Mouse (Mus musculus) embryonic facial prominence, embryonic 12.5 days (tissue): Measurements from ENCODE around the gene Perp. TPM values are rescaled to one million over a fixed set of nuclear protein-coding genes. Genes with fewer than 3 reads are reported as not detected.

ENCODE experiments used
- ATAC-seq: fragments of 200-750 bp; cut with Nextera tagmentation; 2 replicates; pipeline ENCODE4 v1.8.0; 2017; ENCODE audit not compliant: insufficient number of reproducible peaks, insufficient read depth, low FRiP score, low TSS enrichment
- H3K27ac ChIP-seq: fragments of 300-500 bp; sonication (generic); 2 replicates; pipeline ENCODE4 v1.5.1; 2016; ENCODE audit warnings: mild to moderate bottlenecking
- H3K27me3 ChIP-seq: fragments of 300-500 bp; sonication (generic); 2 replicates; pipeline ENCODE4 v1.6.1; 2016; ENCODE audit warnings: mild to moderate bottlenecking, moderate library complexity
- H3K36me3 ChIP-seq: fragments of 300-500 bp; sonication (generic); 2 replicates; pipeline ENCODE4 v1.6.1; 2016; ENCODE audit warnings: mild to moderate bottlenecking
- H3K4me1 ChIP-seq: fragments of 300-500 bp; sonication (generic); 2 replicates; pipeline ENCODE4 v1.6.1; 2016
- H3K4me2 ChIP-seq: fragments of 300-500 bp; sonication (generic); replicated peaks from 2 replicates; pipeline ENCODE4 v1.6.1; 2016; ENCODE audit warnings: mild to moderate bottlenecking, moderate library complexity
- H3K4me3 ChIP-seq: fragments of 300-500 bp; sonication (generic); 2 replicates; pipeline ENCODE4 v1.5.1; 2016; ENCODE audit warnings: mild to moderate bottlenecking
- H3K9ac ChIP-seq: fragments of 300-500 bp; sonication (generic); 2 replicates; pipeline ENCODE4 v1.6.1; 2016; ENCODE audit warnings: mild to moderate bottlenecking, moderate library complexity
- H3K9me3 ChIP-seq: fragments of 300-500 bp; sonication (generic); 2 replicates; pipeline ENCODE4 v1.6.1; 2016; ENCODE audit warnings: mild to moderate bottlenecking, moderate library complexity
- WGBS: fragments of 180-500 bp; shearing (Covaris S2); methylation state at CpG from one replicate; pipeline ENCODE4 v1.1.7; 2016; 5-methylcytosine and 5-hydroxymethylcytosine counted together
- polyA plus RNA-seq: library from polyadenylated mRNA; unstranded; fragments of >200 nt; fragmentation: Nextera tagmentation; extraction: Ambion mirVana; gene quantifications from 2 replicates; pipeline ENCODE4 v1.2.1, GENCODE M21; 2016

The Perp gene
- polyA plus RNA-seq, 1 experiment from 2014 or later: 45.3 TPM

GRCm38 (mm10) chr10:18864753-18865152 lies 19.9 kb downstream of the Perp start:
- H3K4me1 ChIP-seq: peaks cover under 1% of the 10 kb centered on the region; the same call in 1 of the 2 replicates
- H3K9me3 ChIP-seq: no peaks in the 10 kb centered on the region
- no peak overlapping the region for H3K4me3 ChIP-seq
- H3K4me2 ChIP-seq: no peak overlapping the region
- no peaks in the 10 kb centered on the region for H3K36me3 ChIP-seq
- ATAC-seq: no peak
- no peaks in the 10 kb centered on the region for H3K27me3 ChIP-seq
- H3K9ac ChIP-seq: no peak overlapping the region
- 50% methylated on average over 5 of the region's 5 CpGs for WGBS
- no peak overlapping the region for H3K27ac ChIP-seq

DNA sequence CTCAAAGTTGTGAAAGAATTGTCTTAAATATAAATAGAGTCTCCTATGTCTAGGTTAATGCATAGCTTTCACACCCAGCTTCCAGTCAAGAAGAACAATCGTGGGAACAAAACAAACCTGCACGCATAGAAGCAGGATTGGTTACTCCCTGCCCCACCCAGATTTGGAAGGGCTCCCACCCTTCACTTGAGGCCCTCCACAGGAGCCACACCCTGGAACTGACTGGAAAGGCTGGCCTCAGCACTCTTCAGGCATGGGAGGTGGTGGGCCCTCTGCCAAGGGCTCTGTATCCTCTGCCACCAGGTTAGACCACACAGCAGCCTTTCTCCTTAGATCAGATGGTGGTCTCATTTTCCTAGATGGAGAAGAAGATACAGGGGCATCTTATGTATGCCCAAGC lies 26.2 kb downstream of the Perp start:
- Histone ChIP-seq H3K27ac (no peak overlapping the region), H3K4me2 (no peak overlapping the region), H3K27me3 (no peaks in the 10 kb centered on the region), H3K9me3 (no peaks in the 10 kb centered on the region), H3K4me1 (no peaks in the 10 kb centered on the region), H3K9ac (no peak overlapping the region), H3K4me3 (no peak overlapping the region), H3K36me3 (no peaks in the 10 kb centered on the region)
- no peak for ATAC-seq
- WGBS: 100% methylated on average over 2 of the region's 2 CpGs

DNA sequence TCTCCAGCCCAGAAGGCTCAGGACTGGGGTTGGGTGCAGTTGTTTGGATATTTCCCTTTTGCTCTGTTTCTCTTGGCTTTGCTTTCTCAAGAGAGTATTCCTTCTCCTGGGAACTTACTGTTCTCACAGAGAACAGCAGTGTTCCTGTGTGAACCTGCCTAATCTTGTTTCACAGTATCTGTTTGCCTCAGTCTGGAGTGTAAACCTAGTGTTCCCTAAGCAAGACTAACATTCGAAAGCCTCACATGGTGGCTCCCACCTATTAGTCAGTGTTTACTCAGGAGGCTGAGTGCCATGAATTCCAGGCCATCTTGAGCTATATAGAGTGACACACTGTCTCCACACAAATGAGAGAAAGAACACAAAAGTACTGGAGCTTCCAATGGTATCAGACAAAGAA lies 31.4 kb downstream of the Perp start:
- Histone ChIP-seq H3K4me2 (no peak overlapping the region), H3K9ac (no peak overlapping the region), H3K9me3 (no peaks in the 10 kb centered on the region), H3K27me3 (no peaks in the 10 kb centered on the region), H3K36me3 (no peaks in the 10 kb centered on the region), H3K4me1 (peaks cover 4% of the 10 kb centered on the region; the same call in 1 of the 2 replicates), H3K4me3 (no peak overlapping the region), H3K27ac (0 out of 2 replicates have a peak overlapping the region, but pooled peaks have one; percentile 2)
- 33% methylated on average over 1 of the region's 1 CpGs for WGBS
- ATAC-seq: 0 out of 2 replicates have a peak, but pooled peaks have one; percentile 52

DNA sequence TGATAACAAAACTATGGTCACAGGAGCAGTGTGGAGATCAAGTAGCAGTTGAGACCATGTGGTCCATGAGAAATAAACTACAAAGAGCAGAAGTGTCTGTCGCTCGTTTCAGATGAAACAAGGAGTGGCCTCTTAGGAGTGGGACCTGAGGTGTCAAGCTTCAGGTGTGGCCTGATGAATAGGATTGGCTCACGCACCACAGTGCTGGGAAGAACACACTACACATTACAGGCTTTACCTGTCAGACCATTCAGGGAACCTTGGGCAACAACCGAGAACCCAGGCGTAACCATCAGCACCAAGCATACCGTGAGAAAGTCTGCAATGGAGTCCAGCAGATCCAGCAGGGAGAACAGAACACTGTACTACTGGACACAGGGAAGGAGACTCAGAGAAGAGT lies 33.3 kb downstream of the Perp start:
- WGBS: 86% methylated on average over 6 of the region's 6 CpGs

GRCm38 (mm10) chr10:18879160-18879559 lies 34.3 kb downstream of the Perp start:
- H3K9ac ChIP-seq: no peak overlapping the region
- no peaks in the 10 kb centered on the region for H3K9me3 ChIP-seq
- ATAC-seq: no peak
- no peak overlapping the region for H3K4me2 ChIP-seq
- peaks cover 4% of the 10 kb centered on the region; the same call in 1 of the 2 replicates for H3K4me1 ChIP-seq
- no peak overlapping the region for H3K4me3 ChIP-seq
- no peaks in the 10 kb centered on the region for H3K36me3 ChIP-seq
- no peak overlapping the region for H3K27ac ChIP-seq
- H3K27me3 ChIP-seq: no peaks in the 10 kb centered on the region
- WGBS: 76% methylated on average over 4 of the region's 4 CpGs

More for the DNA sequence above, 33.3 kb downstream of the Perp start:
- H3K4me3 ChIP-seq: no peak overlapping the region
- H3K4me1 ChIP-seq: peaks cover 4% of the 10 kb centered on the region; the same call in 1 of the 2 replicates
- H3K4me2 ChIP-seq: no peak overlapping the region
- no peaks in the 10 kb centered on the region for H3K27me3 ChIP-seq
- H3K9ac ChIP-seq: no peak overlapping the region
- no peaks in the 10 kb centered on the region for H3K36me3 ChIP-seq
- no peak for ATAC-seq
- H3K27ac ChIP-seq: no peak overlapping the region
- no peaks in the 10 kb centered on the region for H3K9me3 ChIP-seq

DNA sequence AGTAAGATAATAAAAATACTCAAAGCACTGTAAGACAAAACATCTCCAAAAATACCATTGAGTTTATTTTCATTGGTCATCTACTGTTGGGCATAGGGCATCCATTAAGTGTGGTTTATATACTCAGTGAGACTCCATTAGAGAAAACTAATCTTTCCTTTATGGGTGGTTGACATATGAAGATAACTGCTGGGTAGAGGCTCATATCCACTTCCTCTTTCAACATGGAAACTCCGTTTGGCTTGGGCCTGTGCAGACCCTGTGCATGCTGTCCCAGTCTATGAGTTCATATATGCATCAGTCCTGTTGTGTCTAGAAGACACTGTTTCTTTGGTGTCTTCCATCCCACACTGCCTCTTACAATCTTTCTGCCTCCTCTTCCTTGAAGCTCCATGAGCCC lies 34.9 kb downstream of the Perp start:
- Histone ChIP-seq H3K9ac (no peak overlapping the region), H3K4me2 (no peak overlapping the region), H3K9me3 (no peaks in the 10 kb centered on the region), H3K36me3 (no peaks in the 10 kb centered on the region), H3K4me1 (peaks cover 4% of the 10 kb centered on the region; the same call in 1 of the 2 replicates), H3K4me3 (no peak overlapping the region), H3K27me3 (no peaks in the 10 kb centered on the region), H3K27ac (no peak overlapping the region)
- no peak for ATAC-seq
- WGBS: 81% methylated on average over 1 of the region's 1 CpGs

DNA sequence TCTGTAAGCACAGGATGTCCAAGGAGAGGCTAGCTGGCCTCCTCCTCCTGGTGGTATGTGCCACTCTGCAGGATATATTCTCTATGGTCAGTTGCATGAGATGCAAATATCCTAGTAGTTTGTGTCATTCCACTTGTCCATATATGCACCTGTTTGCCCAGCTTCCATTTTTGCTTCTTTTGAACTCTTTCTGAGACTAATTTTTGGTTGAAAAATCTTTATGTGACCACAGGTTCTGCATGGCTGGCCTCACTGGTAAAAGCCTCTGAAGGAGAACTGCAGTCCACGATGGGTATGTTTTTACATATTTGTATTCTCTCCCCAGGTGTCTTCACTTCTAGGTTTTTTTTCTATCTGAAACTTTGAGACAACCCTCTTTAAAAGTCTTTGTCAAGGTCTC lies 37.4 kb downstream of the Perp start:
- no peaks in the 10 kb centered on the region for H3K4me1 ChIP-seq
- 85% methylated on average over 1 of the region's 1 CpGs for WGBS

DNA sequence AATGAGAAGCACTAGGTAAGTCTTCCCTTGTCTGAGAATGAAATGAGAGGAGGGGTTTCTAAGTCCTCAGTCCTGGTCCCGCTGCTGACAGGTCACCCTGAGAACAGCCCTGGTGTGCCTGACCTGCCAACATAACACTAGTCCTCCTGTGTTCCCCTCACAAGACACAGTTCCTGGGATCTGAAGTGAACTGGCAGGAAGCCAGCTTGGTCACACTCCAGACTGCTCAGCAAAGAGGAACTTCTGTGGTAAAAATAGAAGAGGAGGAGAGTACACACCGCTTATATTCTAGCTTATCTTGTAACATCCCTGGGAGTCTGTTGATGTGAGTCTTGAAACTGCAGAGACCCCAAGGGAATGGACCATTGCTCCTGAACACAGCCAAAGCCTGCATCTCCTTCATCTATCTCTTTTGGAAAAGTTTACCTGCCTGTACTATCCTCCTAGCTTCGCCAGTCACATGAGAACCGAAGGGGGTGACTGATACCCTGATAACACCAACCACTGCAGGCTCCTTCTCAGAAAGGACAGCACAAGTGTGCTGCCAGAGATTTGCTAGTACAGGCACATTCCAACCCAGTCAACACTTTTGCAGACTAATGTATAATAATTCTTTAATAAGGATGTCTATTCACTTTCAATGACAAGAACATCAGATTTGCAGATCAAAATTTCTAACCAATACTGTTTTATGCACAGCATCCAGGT lies 42.3 kb downstream of the Perp start:
- H3K4me2 ChIP-seq: no peak overlapping the region
- no peak for ATAC-seq
- H3K9me3 ChIP-seq: no peaks in the 10 kb centered on the region
- 85% methylated on average over 4 of the region's 4 CpGs for WGBS
- H3K4me3 ChIP-seq: no peak overlapping the region
- H3K27ac ChIP-seq: no peak overlapping the region
- H3K36me3 ChIP-seq: no peaks in the 10 kb centered on the region
- H3K9ac ChIP-seq: no peak overlapping the region
- H3K4me1 ChIP-seq: no peaks in the 10 kb centered on the region
- H3K27me3 ChIP-seq: no peaks in the 10 kb centered on the region

More for the DNA sequence above, 37.4 kb downstream of the Perp start:
- Histone ChIP-seq H3K9me3 (no peaks in the 10 kb centered on the region), H3K4me2 (no peak overlapping the region), H3K27ac (no peak overlapping the region), H3K9ac (no peak overlapping the region), H3K36me3 (no peaks in the 10 kb centered on the region), H3K27me3 (no peaks in the 10 kb centered on the region), H3K4me3 (no peak overlapping the region)
- ATAC-seq: no peak

DNA sequence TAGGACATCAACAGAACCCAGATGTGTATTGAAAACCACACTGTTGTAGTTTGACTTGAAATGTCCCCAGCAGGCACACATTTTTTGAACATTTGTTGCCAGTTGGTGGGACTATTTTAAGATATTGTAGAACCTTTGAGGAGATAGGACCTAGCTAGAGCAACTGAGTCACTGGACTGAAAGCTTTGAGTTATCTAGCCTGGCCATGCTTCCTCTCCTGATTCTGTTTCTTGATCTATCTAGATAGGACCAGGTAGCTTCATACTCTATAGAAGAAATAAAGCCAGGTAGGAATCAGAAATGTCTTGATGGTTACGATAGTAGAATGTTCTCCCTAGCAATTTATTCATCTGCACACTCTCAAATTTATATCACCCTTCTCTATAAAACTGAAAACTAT lies 43.9 kb downstream of the Perp start:
- Histone ChIP-seq H3K9ac (no peak overlapping the region), H3K4me3 (no peak overlapping the region), H3K27me3 (no peaks in the 10 kb centered on the region), H3K27ac (no peak overlapping the region), H3K9me3 (no peaks in the 10 kb centered on the region), H3K4me2 (no peak overlapping the region), H3K36me3 (no peaks in the 10 kb centered on the region), H3K4me1 (no peaks in the 10 kb centered on the region)
- no peak for ATAC-seq
- WGBS: 95% methylated on average over 1 of the region's 1 CpGs

DNA sequence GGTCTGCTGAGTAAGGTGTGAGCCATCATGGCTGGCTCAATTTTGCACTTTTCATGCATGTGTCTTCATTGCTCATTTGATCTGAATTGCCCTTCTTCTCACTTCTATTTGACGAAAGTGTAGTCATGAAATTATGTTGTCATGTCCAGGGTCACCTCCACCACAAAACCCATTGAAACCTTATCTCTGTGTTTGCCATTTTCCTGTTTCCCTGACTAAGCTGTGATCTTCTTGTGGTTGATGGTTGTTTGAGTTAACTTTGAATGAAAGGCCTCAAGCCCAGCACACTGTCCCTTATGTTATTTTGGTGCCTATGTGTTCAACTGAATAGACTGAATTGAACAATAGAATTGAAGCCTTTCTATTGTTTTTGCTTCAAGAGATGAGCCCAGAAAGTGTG lies 44.4 kb downstream of the Perp start:
- WGBS: 90% methylated on average over 1 of the region's 1 CpGs

GRCm38 (mm10) chr10:18891110-18891509 lies 46.3 kb downstream of the Perp start:
- Histone ChIP-seq H3K27me3 (no peaks in the 10 kb centered on the region), H3K4me2 (no peak overlapping the region), H3K27ac (no peak overlapping the region), H3K36me3 (no peaks in the 10 kb centered on the region), H3K4me3 (no peak overlapping the region), H3K9ac (no peak overlapping the region), H3K4me1 (no peaks in the 10 kb centered on the region), H3K9me3 (no peaks in the 10 kb centered on the region)
- ATAC-seq: no peak

More for the DNA sequence above, 44.4 kb downstream of the Perp start:
- no peaks in the 10 kb centered on the region for H3K27me3 ChIP-seq
- H3K36me3 ChIP-seq: no peaks in the 10 kb centered on the region
- no peaks in the 10 kb centered on the region for H3K9me3 ChIP-seq
- H3K27ac ChIP-seq: no peak overlapping the region
- H3K4me2 ChIP-seq: no peak overlapping the region
- no peak overlapping the region for H3K9ac ChIP-seq
- H3K4me3 ChIP-seq: no peak overlapping the region
- no peaks in the 10 kb centered on the region for H3K4me1 ChIP-seq
- no peak for ATAC-seq

GRCm38 (mm10) chr10:18892102-18892501 lies 47.3 kb downstream of the Perp start:
- Histone ChIP-seq H3K9ac (no peak overlapping the region), H3K4me3 (no peak overlapping the region), H3K27ac (no peak overlapping the region), H3K4me1 (no peaks in the 10 kb centered on the region), H3K9me3 (no peaks in the 10 kb centered on the region), H3K36me3 (no peaks in the 10 kb centered on the region), H3K4me2 (no peak overlapping the region), H3K27me3 (no peaks in the 10 kb centered on the region)
- no peak for ATAC-seq
- 83% methylated on average over 1 of the region's 1 CpGs for WGBS
